In genomic region chr1:113247325-113247724, GRCm38 (mm10) we compare ENCODE assay signal across 15 mouse cellular contexts.
DNase-seq lines count a peak whose midpoint lies in the region; ATAC-seq and TF ChIP-seq lines count a peak whose summit lies in the region.
"Had no signal": no experiment of that assay in that cellular context is flagged by ENCODE, and none has a peak within 500 bp of the region (broad histone marks: within the 10 kb centered on the region; RNA-seq: fewer than 3 reads in every experiment).

No protein-coding gene starts in this region.

- H3K9me3 ChIP-seq in hindbrain, postnatal 0 days (ENCODE audit: low read length) = no peaks in the 10 kb centered on the region
- no peaks in the 10 kb centered on the region for H3K9me3 ChIP-seq in hindbrain, embryonic 12.5 days (replicated peaks)
- no peaks in the 10 kb centered on the region for H3K9me3 ChIP-seq in midbrain, postnatal 0 days (ENCODE audit: low read length)
- 0 out of 2 replicates have a peak, but pooled peaks cover 2% of the 10 kb centered on the region for H3K9me3 ChIP-seq in midbrain, embryonic 16.5 days (replicated peaks; ENCODE audit: control insufficient read depth, low read length, poor library complexity, severe bottlenecking)
- H3K9me3 ChIP-seq: embryonic facial prominence, embryonic 15.5 days; limb, embryonic 15.5 days had no signal

- no peak overlapping the region for H3K4me2 ChIP-seq in hindbrain, postnatal 0 days (ENCODE audit: low read depth, low read length)
- H3K4me2 ChIP-seq in hindbrain, embryonic 12.5 days (replicated peaks) = no peak overlapping the region
- H3K4me2 ChIP-seq in midbrain, postnatal 0 days (ENCODE audit: low read depth, low read length, poor library complexity, severe bottlenecking) = no peak overlapping the region
- no peak overlapping the region for H3K4me2 ChIP-seq in midbrain, embryonic 16.5 days (ENCODE audit: low read length)
- H3K4me2 ChIP-seq: embryonic facial prominence, embryonic 15.5 days; heart, embryonic 12.5 days; limb, embryonic 15.5 days had no signal

- 64% methylated on average over 5 of the region's 5 CpGs for WGBS in hindbrain, postnatal 0 days
- WGBS in hindbrain, embryonic 12.5 days = 67% methylated on average over 5 of the region's 5 CpGs
- 73% methylated on average over 5 of the region's 5 CpGs for WGBS in midbrain, postnatal 0 days
- WGBS in midbrain, embryonic 16.5 days = 71% methylated on average over 5 of the region's 5 CpGs

- no peak for ATAC-seq in hindbrain, postnatal 0 days
- ATAC-seq in hindbrain, embryonic 12.5 days (ENCODE audit: low FRiP score) = no peak
- ATAC-seq in midbrain, postnatal 0 days (ENCODE audit: low FRiP score) = no peak
- no peak for ATAC-seq in midbrain, embryonic 16.5 days

- no peak overlapping the region for H3K9ac ChIP-seq in hindbrain, postnatal 0 days (replicated peaks; ENCODE audit: low read length)
- no peak overlapping the region for H3K9ac ChIP-seq in hindbrain, embryonic 12.5 days
- H3K9ac ChIP-seq in midbrain, postnatal 0 days (replicated peaks; ENCODE audit: low read length, poor library complexity, severe bottlenecking) = no peak overlapping the region
- no peak overlapping the region for H3K9ac ChIP-seq in midbrain, embryonic 16.5 days (ENCODE audit: low read depth, low read length)
- H3K9ac ChIP-seq: embryonic facial prominence, embryonic 15.5 days; heart, embryonic 12.5 days; limb, embryonic 15.5 days had no signal

- no peaks in the 10 kb centered on the region for H3K27me3 ChIP-seq in hindbrain, postnatal 0 days (ENCODE audit: insufficient read depth, low read length)
- H3K27me3 ChIP-seq in hindbrain, embryonic 12.5 days = no peaks in the 10 kb centered on the region
- no peaks in the 10 kb centered on the region for H3K27me3 ChIP-seq in midbrain, postnatal 0 days (ENCODE audit: insufficient read depth, low read length)
- H3K27me3 ChIP-seq in midbrain, embryonic 16.5 days (ENCODE audit: control insufficient read depth, insufficient read depth, low read depth, low read length) = no peaks in the 10 kb centered on the region
- H3K27me3 ChIP-seq: CH12.LX; embryonic facial prominence, embryonic 15.5 days; heart, embryonic 12.5 days; limb, embryonic 15.5 days had no signal

- no peaks in the 10 kb centered on the region for H3K36me3 ChIP-seq in hindbrain, postnatal 0 days (ENCODE audit: insufficient read depth, low read length)
- no peaks in the 10 kb centered on the region for H3K36me3 ChIP-seq in hindbrain, embryonic 12.5 days
- no peaks in the 10 kb centered on the region for H3K36me3 ChIP-seq in midbrain, postnatal 0 days (ENCODE audit: insufficient read depth, low read length)
- H3K36me3 ChIP-seq in midbrain, embryonic 16.5 days (ENCODE audit: control insufficient read depth, insufficient read depth, low read length) = no peaks in the 10 kb centered on the region
- H3K36me3 ChIP-seq: embryonic facial prominence, embryonic 15.5 days; heart, embryonic 12.5 days; limb, embryonic 15.5 days had no signal

- no peaks in the 10 kb centered on the region for H3K4me1 ChIP-seq in hindbrain, postnatal 0 days (ENCODE audit: insufficient read depth, low read length)
- no peaks in the 10 kb centered on the region for H3K4me1 ChIP-seq in hindbrain, embryonic 12.5 days
- H3K4me1 ChIP-seq in midbrain, postnatal 0 days (ENCODE audit: insufficient read depth, low read length) = no peaks in the 10 kb centered on the region
- H3K4me1 ChIP-seq in midbrain, embryonic 16.5 days (ENCODE audit: control insufficient read depth, insufficient read depth, low read length) = no peaks in the 10 kb centered on the region
- H3K4me1 ChIP-seq: embryonic facial prominence, embryonic 15.5 days; heart, embryonic 12.5 days; limb, embryonic 15.5 days had no signal

- DNase-seq in hindbrain, postnatal 0 days (ENCODE audit: low spot score) = no peak
- DNase-seq in midbrain, postnatal 0 days (ENCODE audit: low spot score) = peak; percentile 2
- DNase-seq in R1 (ENCODE audit: low read depth, low spot score) = peak; percentile 54
- DNase-seq in retina, postnatal 1 day = peak; percentile 0
- DNase-seq in adrenal gland, postnatal 10 days = no peak
- DNase-seq in urinary bladder, postnatal 25 days (ENCODE audit: low spot score) = no peak
- DNase-seq: adrenal gland, postnatal 25 days; cerebellum, adult 18-20 months; thymus, postnatal 25 days had no signal

- TF ChIP-seq CTCF in hindbrain, postnatal 0 days (IDR thresholded peaks at IDR 0.05; ENCODE audit: low read depth) = peak; percentile 37; the same call in 1 of the 2 replicates
- no peak; the same call in 1 of the 2 replicates for TF ChIP-seq CTCF in midbrain, postnatal 0 days (IDR thresholded peaks at IDR 0.05)

- no peak overlapping the region for H3K27ac ChIP-seq in hindbrain, postnatal 0 days
- H3K27ac ChIP-seq in hindbrain, embryonic 12.5 days = no peak overlapping the region
- H3K27ac ChIP-seq in midbrain, postnatal 0 days (ENCODE audit: low read depth, low read length) = no peak overlapping the region
- H3K27ac ChIP-seq in midbrain, embryonic 16.5 days (ENCODE audit: low read length) = no peak overlapping the region
- H3K27ac ChIP-seq: embryonic facial prominence, embryonic 15.5 days; limb, embryonic 15.5 days had no signal

- no peak overlapping the region for H3K4me3 ChIP-seq in hindbrain, postnatal 0 days (ENCODE audit: low read length)
- no peak overlapping the region for H3K4me3 ChIP-seq in hindbrain, embryonic 12.5 days
- no peak overlapping the region for H3K4me3 ChIP-seq in midbrain, postnatal 0 days (ENCODE audit: low read depth, low read length)
- H3K4me3 ChIP-seq in midbrain, embryonic 16.5 days (ENCODE audit: low read depth, low read length) = no peak overlapping the region
- H3K4me3 ChIP-seq: embryonic facial prominence, embryonic 15.5 days; heart, embryonic 12.5 days; limb, embryonic 15.5 days had no signal

Comparison
In these comparisons a context has a peak if more than half of its experiments do, and no peak if none do; other contexts are left out.
1. DNase-seq: peak in midbrain, postnatal 0 days (single experiment), R1 (single experiment) and retina, postnatal 1 day (single experiment); none in hindbrain, postnatal 0 days (single experiment), adrenal gland, postnatal 10 days (single experiment) and urinary bladder, postnatal 25 days (single experiment).